Mouse (Mus musculus) intestine, embryonic 16.5 days (tissue): Measurements from ENCODE around the gene Thsd7a. TPM values are rescaled to one million over a fixed set of nuclear protein-coding genes. Genes with fewer than 3 reads are reported as not detected.

Source experiments
- ATAC-seq: fragments of 200-750 bp; cut with Nextera tagmentation; 2 replicates; pipeline ENCODE4 v1.8.0; 2017; ENCODE audit warnings: moderate TSS enrichment, moderate library complexity
- H3K27ac ChIP-seq: fragments of 300-500 bp; sonication (generic); 2 replicates; pipeline ENCODE4 v1.5.1; 2014; ENCODE audit warnings: mild to moderate bottlenecking, low read length
- H3K27me3 ChIP-seq: fragments of 300-500 bp; sonication (generic); replicated peaks from 2 replicates; pipeline ENCODE4 v1.6.1; 2014; ENCODE audit warnings: low read length, control low read depth, mixed read lengths; ENCODE audit not compliant: control insufficient read depth, insufficient read depth
- H3K36me3 ChIP-seq: fragments of 300-500 bp; sonication (generic); 2 replicates; pipeline ENCODE4 v1.6.1; 2014; ENCODE audit warnings: low read length, control low read depth; ENCODE audit not compliant: control insufficient read depth, insufficient read depth
- H3K4me1 ChIP-seq: fragments of 300-500 bp; sonication (generic); 2 replicates; pipeline ENCODE4 v1.6.1; 2014; ENCODE audit warnings: low read length, control low read depth, mixed read lengths; ENCODE audit not compliant: control insufficient read depth, insufficient read depth
- H3K4me2 ChIP-seq: fragments of 300-500 bp; sonication (generic); 2 replicates; pipeline ENCODE4 v1.6.1; 2014; ENCODE audit warnings: low read depth, low read length, control low read depth
- H3K4me3 ChIP-seq: fragments of 300-500 bp; sonication (generic); 2 replicates; pipeline ENCODE4 v1.5.1; 2014; ENCODE audit warnings: mild to moderate bottlenecking, low read length
- H3K9ac ChIP-seq: fragments of 300-500 bp; sonication (generic); 2 replicates; pipeline ENCODE4 v1.6.1; 2014; ENCODE audit warnings: low read depth, low read length
- H3K9me3 ChIP-seq: fragments of 300-500 bp; sonication (generic); 2 replicates; pipeline ENCODE4 v1.6.1; 2016; ENCODE audit warnings: low read length, control low read depth; ENCODE audit not compliant: control insufficient read depth
- WGBS: fragments of 180-500 bp; shearing (Covaris S2); extraction: QIAGEN DNeasy Blood & Tissue Kit; methylation state at CpG from one replicate; pipeline ENCODE4 v1.1.7; 2014; 5-methylcytosine and 5-hydroxymethylcytosine counted together
- polyA plus RNA-seq: library from polyadenylated mRNA; unstranded; fragments of >200 nt; fragmentation: Nextera tagmentation; extraction: Ambion mirVana; gene quantifications from 2 replicates; pipeline ENCODE4 v1.2.1, GENCODE M21; 2015

Thsd7a gene
- polyA plus RNA-seq, 1 experiment from 2014 or later: 2.6 TPM

DNA sequence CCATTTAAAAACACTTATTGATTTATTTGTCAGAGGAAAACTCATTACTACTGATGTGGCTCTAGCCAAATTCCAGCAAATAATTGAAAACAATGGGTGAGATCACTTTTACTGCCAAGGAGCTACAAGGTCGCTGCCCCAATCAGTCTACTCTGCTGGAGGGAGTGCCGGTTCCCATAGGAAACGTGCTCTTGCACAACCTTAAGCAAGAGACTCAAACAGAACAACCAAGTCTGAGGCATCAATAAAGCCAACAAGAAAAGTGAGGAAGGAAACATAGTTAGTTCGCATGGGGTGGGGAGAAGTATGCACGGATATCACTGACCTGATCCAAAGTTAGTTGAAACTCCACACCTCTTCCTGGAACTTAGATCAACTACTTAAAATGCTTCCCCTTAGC lies 205.1 kb downstream of the Thsd7a start:
- WGBS: 44% methylated on average over 5 of the region's 5 CpGs
- Histone ChIP-seq H3K27ac (no peak overlapping the region), H3K9ac (no peak overlapping the region), H3K27me3 (no peaks in the 10 kb centered on the region), H3K9me3 (no peaks in the 10 kb centered on the region), H3K4me2 (no peak overlapping the region), H3K4me1 (no peaks in the 10 kb centered on the region), H3K36me3 (no peaks in the 10 kb centered on the region), H3K4me3 (no peak overlapping the region)
- peak; percentile 58; the same call in 1 of the 2 replicates for ATAC-seq

DNA sequence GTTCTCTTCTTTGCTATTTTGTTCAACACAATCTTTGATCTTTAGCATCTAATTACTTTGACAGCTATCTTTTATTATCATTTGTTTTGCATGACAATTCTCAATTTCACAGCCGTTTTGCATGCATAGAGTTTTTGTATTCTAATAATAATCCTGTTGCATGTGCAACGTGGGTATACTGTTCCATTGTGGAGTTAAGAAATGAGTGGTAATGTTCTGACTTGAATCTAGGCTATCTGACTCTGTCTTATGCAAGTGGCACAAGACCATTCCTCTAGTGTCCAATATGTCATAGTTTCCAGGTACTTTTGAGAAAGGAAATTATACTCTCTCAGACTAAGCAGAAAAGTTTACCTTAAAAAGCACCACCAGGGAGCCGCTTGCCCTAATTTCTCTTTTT lies 206.7 kb downstream of the Thsd7a start:
- H3K4me1 ChIP-seq: no peaks in the 10 kb centered on the region
- no peaks in the 10 kb centered on the region for H3K36me3 ChIP-seq
- H3K4me2 ChIP-seq: no peak overlapping the region
- WGBS: 66% methylated on average over 3 of the region's 3 CpGs
- no peak overlapping the region for H3K4me3 ChIP-seq
- ATAC-seq: no peak
- no peaks in the 10 kb centered on the region for H3K27me3 ChIP-seq
- no peak overlapping the region for H3K9ac ChIP-seq
- H3K9me3 ChIP-seq: no peaks in the 10 kb centered on the region
- H3K27ac ChIP-seq: no peak overlapping the region

DNA sequence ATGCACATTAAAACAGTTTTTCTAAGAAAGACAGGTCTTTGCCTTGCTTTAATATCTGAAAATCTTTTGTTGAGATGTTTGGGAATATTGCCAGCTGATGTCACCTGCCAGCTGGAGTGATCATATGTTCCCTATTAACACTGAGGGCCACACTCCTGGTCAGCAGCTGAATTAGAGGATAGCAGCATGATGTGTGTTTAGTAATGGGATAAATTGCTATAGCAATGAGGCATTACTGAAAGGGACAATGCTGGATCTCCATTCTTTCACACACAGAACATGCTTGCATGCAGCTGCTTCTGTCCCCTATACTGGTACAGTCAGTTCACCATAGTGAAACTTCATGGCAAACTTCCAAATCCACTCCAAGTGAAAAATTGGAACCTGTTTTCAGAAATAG lies 230.1 kb downstream of the Thsd7a start:
- no peak for ATAC-seq
- Histone ChIP-seq H3K27me3 (no peaks in the 10 kb centered on the region), H3K4me2 (no peak overlapping the region), H3K27ac (no peak overlapping the region), H3K9ac (no peak overlapping the region), H3K4me3 (no peak overlapping the region), H3K9me3 (no peaks in the 10 kb centered on the region), H3K36me3 (no peaks in the 10 kb centered on the region), H3K4me1 (no peaks in the 10 kb centered on the region)

DNA sequence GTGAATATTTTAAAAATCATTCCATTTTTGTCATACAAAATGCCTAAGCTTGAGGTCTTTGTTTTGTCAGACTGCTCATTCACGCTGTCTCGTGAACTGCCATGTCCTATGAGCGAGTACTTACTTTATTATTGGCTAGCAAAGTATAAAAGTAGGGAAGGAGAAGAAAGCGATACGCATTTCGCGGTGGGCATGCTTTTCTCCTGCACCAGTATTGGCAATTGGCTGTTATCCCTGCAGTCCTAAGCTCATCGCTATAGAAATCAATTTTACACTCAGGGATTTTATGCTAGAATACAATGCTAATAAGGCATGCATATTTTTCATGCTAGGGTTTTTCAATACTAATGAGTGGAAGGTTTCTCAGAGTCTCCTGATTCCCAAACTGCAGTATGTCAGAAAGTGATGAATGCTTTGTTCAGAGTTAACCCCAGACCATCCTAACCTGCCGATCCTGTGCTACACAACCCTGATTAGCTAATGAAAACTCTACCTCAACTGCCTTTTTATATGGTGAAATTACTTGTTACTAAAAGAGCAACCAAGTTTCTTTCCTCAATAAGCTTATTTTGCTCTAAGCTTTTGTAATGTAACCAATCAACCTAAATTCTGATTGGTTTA lies 230.8 kb downstream of the Thsd7a start:
- Histone ChIP-seq H3K9me3 (no peaks in the 10 kb centered on the region), H3K4me2 (no peak overlapping the region), H3K4me1 (no peaks in the 10 kb centered on the region), H3K9ac (no peak overlapping the region), H3K27ac (no peak overlapping the region), H3K36me3 (no peaks in the 10 kb centered on the region), H3K27me3 (no peaks in the 10 kb centered on the region), H3K4me3 (no peak overlapping the region)
- 82% methylated on average over 9 of the region's 9 CpGs for WGBS
- no peak for ATAC-seq

DNA sequence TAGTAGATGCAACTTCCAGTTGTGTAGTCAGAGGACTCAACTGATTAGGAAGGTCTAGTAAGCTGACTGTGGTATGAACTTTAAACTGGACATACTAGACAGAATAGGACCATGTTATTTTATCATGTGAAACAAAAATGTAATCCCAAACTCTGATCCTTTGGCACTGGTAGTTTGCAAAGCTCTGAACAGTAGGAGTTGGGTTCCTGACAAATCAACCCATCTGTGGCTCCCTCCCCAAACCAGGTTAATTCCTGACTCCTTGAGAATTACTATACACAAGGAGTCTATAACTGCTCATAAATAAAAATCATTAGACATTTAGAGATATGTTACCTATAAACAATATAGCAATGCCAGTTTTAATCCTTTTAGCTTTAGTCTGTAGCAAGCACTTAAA lies 231.5 kb downstream of the Thsd7a start:
- H3K36me3 ChIP-seq: no peaks in the 10 kb centered on the region
- H3K4me3 ChIP-seq: no peak overlapping the region
- no peak overlapping the region for H3K4me2 ChIP-seq
- no peaks in the 10 kb centered on the region for H3K27me3 ChIP-seq
- no peaks in the 10 kb centered on the region for H3K9me3 ChIP-seq
- no peak for ATAC-seq
- no peak overlapping the region for H3K27ac ChIP-seq
- H3K4me1 ChIP-seq: no peaks in the 10 kb centered on the region
- no peak overlapping the region for H3K9ac ChIP-seq

DNA sequence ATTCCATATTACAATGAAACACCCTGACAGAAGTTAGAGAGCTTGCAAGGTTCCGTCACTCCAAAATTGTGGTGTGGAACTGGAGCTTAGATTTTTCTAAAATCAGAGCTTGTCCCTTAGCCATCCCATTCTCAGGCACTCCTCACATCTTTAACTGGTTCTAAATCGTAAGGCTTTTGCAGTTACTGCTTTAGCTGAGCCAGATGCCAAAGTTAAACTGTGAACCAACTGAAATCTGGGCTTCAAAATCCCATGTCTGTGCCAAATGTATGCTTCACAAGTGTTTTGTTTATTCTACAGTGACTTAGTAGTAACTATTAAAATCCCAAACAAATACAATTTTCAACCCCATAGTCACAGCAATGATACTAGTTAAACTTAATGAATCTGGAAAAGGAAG lies 242.3 kb downstream of the Thsd7a start:
- no peak for ATAC-seq
- H3K27me3 ChIP-seq: no peaks in the 10 kb centered on the region
- no peak overlapping the region for H3K27ac ChIP-seq
- WGBS: 72% methylated on average over 2 of the region's 2 CpGs
- no peak overlapping the region for H3K4me3 ChIP-seq
- H3K9ac ChIP-seq: no peak overlapping the region
- no peaks in the 10 kb centered on the region for H3K36me3 ChIP-seq
- no peaks in the 10 kb centered on the region for H3K9me3 ChIP-seq
- no peak overlapping the region for H3K4me2 ChIP-seq
- no peaks in the 10 kb centered on the region for H3K4me1 ChIP-seq

DNA sequence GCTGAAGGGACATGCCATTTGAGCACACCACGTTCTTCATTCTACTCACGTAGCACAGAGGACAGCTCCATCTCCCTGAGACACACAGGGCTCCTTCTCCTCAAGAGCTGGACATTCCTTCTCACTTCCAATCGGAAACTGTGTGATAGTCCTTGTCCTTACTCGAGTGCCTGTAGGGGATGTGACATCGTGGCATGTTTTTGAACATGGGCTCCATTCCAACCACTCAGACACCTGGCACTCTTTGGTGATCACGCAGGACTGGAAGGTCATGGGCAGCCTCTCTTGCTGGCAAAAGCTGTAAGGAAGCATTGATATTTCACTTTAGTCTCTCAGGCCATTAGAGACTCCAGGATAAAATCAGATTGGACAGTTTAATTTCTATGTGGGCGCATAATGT lies 245.3 kb downstream of the Thsd7a start:
- no peak for ATAC-seq
- H3K9me3 ChIP-seq: no peaks in the 10 kb centered on the region
- H3K36me3 ChIP-seq: no peaks in the 10 kb centered on the region
- H3K4me2 ChIP-seq: no peak overlapping the region
- no peak overlapping the region for H3K27ac ChIP-seq
- H3K27me3 ChIP-seq: no peaks in the 10 kb centered on the region
- H3K4me1 ChIP-seq: no peaks in the 10 kb centered on the region
- no peak overlapping the region for H3K4me3 ChIP-seq
- no peak overlapping the region for H3K9ac ChIP-seq
- 88% methylated on average over 7 of the region's 7 CpGs for WGBS

DNA sequence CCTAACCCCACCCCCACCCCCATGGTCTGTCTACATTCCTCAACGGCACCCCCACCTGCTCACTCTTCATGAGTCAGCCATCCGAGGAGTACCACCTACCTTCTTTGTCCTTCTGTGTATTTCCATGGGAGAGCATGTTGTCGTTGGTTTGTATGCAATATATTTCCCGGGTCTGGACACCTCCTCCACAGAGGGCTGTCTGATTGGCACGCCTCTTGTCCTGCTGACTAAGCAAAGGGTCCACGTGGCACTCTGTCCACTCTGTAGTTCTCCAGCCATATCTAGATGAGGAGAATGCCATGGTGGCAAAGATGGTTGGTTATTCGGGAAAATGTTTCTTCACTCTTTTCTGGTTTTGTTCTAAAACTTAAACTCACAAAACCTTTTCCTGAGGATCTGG lies 248.3 kb downstream of the Thsd7a start:
- Histone ChIP-seq H3K4me2 (no peak overlapping the region), H3K27me3 (no peaks in the 10 kb centered on the region), H3K27ac (no peak overlapping the region), H3K4me3 (no peak overlapping the region), H3K9me3 (no peaks in the 10 kb centered on the region), H3K4me1 (no peaks in the 10 kb centered on the region), H3K36me3 (no peaks in the 10 kb centered on the region), H3K9ac (no peak overlapping the region)
- WGBS: 86% methylated on average over 7 of the region's 7 CpGs
- no peak for ATAC-seq

DNA sequence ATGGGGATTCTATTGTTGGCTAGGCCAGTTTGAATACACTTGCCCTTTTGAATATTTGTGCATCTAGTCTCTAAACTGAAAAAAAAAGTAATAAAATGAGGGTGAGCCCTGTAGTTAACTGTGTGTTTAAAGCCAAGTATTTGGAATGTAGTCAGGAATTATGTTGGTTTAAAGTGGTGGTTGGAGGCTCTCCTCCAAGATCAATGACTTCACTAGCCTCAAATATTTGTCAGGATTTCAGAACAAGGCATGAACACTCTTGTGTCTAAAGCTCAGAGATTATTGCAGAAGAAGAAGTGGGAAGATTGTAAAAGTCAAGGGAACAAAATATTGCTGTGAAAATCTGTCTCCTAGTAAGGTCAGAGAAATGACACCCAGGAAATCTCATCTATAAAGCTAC lies 249.3 kb downstream of the Thsd7a start:
- no peaks in the 10 kb centered on the region for H3K9me3 ChIP-seq
- no peak overlapping the region for H3K4me2 ChIP-seq
- no peak for ATAC-seq
- no peak overlapping the region for H3K27ac ChIP-seq
- H3K4me3 ChIP-seq: no peak overlapping the region
- H3K36me3 ChIP-seq: no peaks in the 10 kb centered on the region
- H3K9ac ChIP-seq: no peak overlapping the region
- no peaks in the 10 kb centered on the region for H3K4me1 ChIP-seq
- H3K27me3 ChIP-seq: no peaks in the 10 kb centered on the region

DNA sequence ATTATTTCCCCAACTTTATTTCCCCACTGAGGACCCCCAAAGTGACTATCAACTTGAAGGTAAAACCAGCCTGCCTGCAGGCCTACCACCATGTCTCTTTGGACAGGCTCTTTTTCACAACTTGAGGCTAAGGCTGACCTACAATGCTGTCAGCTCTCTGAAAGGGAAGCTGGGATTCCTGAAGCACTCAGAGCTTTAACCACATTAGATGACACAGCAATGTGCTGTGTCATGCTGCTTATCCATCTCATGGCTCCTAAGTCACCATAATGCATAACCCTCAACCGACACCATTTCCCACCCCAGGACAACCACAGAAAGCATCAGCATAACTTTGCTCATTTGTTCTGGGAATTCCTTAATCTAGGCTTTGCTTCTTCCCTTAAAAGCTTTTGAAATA lies 255.6 kb downstream of the Thsd7a start:
- 100% methylated on average over 1 of the region's 1 CpGs for WGBS
- no peaks in the 10 kb centered on the region for H3K4me1 ChIP-seq
- H3K4me2 ChIP-seq: no peak overlapping the region
- no peak for ATAC-seq
- no peak overlapping the region for H3K27ac ChIP-seq
- H3K9ac ChIP-seq: no peak overlapping the region
- H3K27me3 ChIP-seq: no peaks in the 10 kb centered on the region
- no peaks in the 10 kb centered on the region for H3K36me3 ChIP-seq
- H3K9me3 ChIP-seq: no peaks in the 10 kb centered on the region
- no peak overlapping the region for H3K4me3 ChIP-seq
